Mouse (Mus musculus): ENCODE results near the gene Klf7. TPM values are rescaled to one million over a fixed set of nuclear protein-coding genes. Genes with fewer than 3 reads are reported as not detected.

The Klf7 gene
- polyA plus RNA-seq, 1 experiment from 2014 or later = 33.1 TPM

- Histone ChIP-seq H3K36me3 (ENCODE audit: control insufficient read depth, insufficient read depth, low read length) (peaks cover 4% of the 10 kb centered on the region; the same call in 1 of the 2 replicates), H3K4me1 (replicated peaks; ENCODE audit: control insufficient read depth, insufficient read depth, low read length) (peaks cover 11% of the 10 kb centered on the region), H3K4me2 (ENCODE audit: low read length) (0 out of 2 replicates have a peak overlapping the region, but pooled peaks have one; percentile 12), H3K27me3 (replicated peaks; ENCODE audit: control insufficient read depth, insufficient read depth, low read length) (no peaks in the 10 kb centered on the region), H3K4me3 (ENCODE audit: low read depth, low read length) (no peak overlapping the region), H3K27ac (ENCODE audit: low read depth) (peak overlapping the region; percentile 19; the same call in 1 of the 2 replicates), H3K9ac (ENCODE audit: low read length) (no peak overlapping the region), H3K9me3 (ENCODE audit: control insufficient read depth, low read length) (no peaks in the 10 kb centered on the region)
- no peak for DNase-seq (ENCODE audit: low spot score)
- whole genome bisulfite sequencing = 55% methylated on average over 6 of the region's 6 CpGs
- ATAC-seq (replicated peaks; ENCODE audit: low FRiP score, low TSS enrichment, low read depth) = peak; percentile 64; the same call in 1 of the 2 replicates
These were observed 24.3 kb downstream of the Klf7 start for GRCm38 (mm10) chr1:64097640-64098287.

- peaks cover 4% of the 10 kb centered on the region; the same call in 1 of the 2 replicates for H3K36me3 ChIP-seq (ENCODE audit: control insufficient read depth, insufficient read depth, low read length)
- H3K27ac ChIP-seq (ENCODE audit: low read depth) = no peak overlapping the region
- ATAC-seq (replicated peaks; ENCODE audit: low FRiP score, low TSS enrichment, low read depth) = no peak
- no peak overlapping the region for H3K4me2 ChIP-seq (ENCODE audit: low read length)
- H3K9ac ChIP-seq (ENCODE audit: low read length) = no peak overlapping the region
- no peaks in the 10 kb centered on the region for H3K27me3 ChIP-seq (replicated peaks; ENCODE audit: control insufficient read depth, insufficient read depth, low read length)
- H3K4me3 ChIP-seq (ENCODE audit: low read depth, low read length) = no peak overlapping the region
- DNase-seq (ENCODE audit: low spot score) = no peak
- WGBS = 81% methylated on average over 5 of the region's 5 CpGs
- peaks cover 14% of the 10 kb centered on the region for H3K4me1 ChIP-seq (replicated peaks; ENCODE audit: control insufficient read depth, insufficient read depth, low read length)
- no peaks in the 10 kb centered on the region for H3K9me3 ChIP-seq (ENCODE audit: control insufficient read depth, low read length)
These were observed 29.1 kb downstream of the Klf7 start for GRCm38 (mm10) chr1:64093018-64093417.

- Histone ChIP-seq H3K27me3 (replicated peaks; ENCODE audit: control insufficient read depth, insufficient read depth, low read length) (no peaks in the 10 kb centered on the region), H3K27ac (ENCODE audit: low read depth) (no peak overlapping the region), H3K4me3 (ENCODE audit: low read depth, low read length) (no peak overlapping the region), H3K4me2 (ENCODE audit: low read length) (no peak overlapping the region), H3K36me3 (ENCODE audit: control insufficient read depth, insufficient read depth, low read length) (peaks cover 4% of the 10 kb centered on the region; the same call in 1 of the 2 replicates), H3K9ac (ENCODE audit: low read length) (no peak overlapping the region), H3K9me3 (ENCODE audit: control insufficient read depth, low read length) (no peaks in the 10 kb centered on the region), H3K4me1 (replicated peaks; ENCODE audit: control insufficient read depth, insufficient read depth, low read length) (peaks cover 12% of the 10 kb centered on the region; the same call in 1 of the 2 replicates)
- DNase-seq (ENCODE audit: low spot score) (no peak), ATAC-seq (replicated peaks; ENCODE audit: low FRiP score, low TSS enrichment, low read depth) (no peak)
- 85% methylated on average over 9 of the region's 9 CpGs for WGBS
These were observed 30.5 kb downstream of the Klf7 start for GRCm38 (mm10) chr1:64091591-64091990.

- H3K27me3 ChIP-seq (replicated peaks; ENCODE audit: control insufficient read depth, insufficient read depth, low read length) = no peaks in the 10 kb centered on the region
- H3K9me3 ChIP-seq (ENCODE audit: control insufficient read depth, low read length) = no peaks in the 10 kb centered on the region
- H3K9ac ChIP-seq (ENCODE audit: low read length) = no peak overlapping the region
- H3K4me2 ChIP-seq (ENCODE audit: low read length) = no peak overlapping the region
- ATAC-seq (replicated peaks; ENCODE audit: low FRiP score, low TSS enrichment, low read depth) = no peak
- no peak for DNase-seq (ENCODE audit: low spot score)
- WGBS = 86% methylated on average over 5 of the region's 5 CpGs
- H3K4me3 ChIP-seq (ENCODE audit: low read depth, low read length) = no peak overlapping the region
- H3K4me1 ChIP-seq (replicated peaks; ENCODE audit: control insufficient read depth, insufficient read depth, low read length) = peaks cover 11% of the 10 kb centered on the region; the same call in 1 of the 2 replicates
- H3K36me3 ChIP-seq (ENCODE audit: control insufficient read depth, insufficient read depth, low read length) = peaks cover 4% of the 10 kb centered on the region; the same call in 1 of the 2 replicates
- no peak overlapping the region for H3K27ac ChIP-seq (ENCODE audit: low read depth)
These were observed 31.5 kb downstream of the Klf7 start for GRCm38 (mm10) chr1:64090566-64090965.

- peaks cover 4% of the 10 kb centered on the region; the same call in 1 of the 2 replicates for H3K36me3 ChIP-seq (ENCODE audit: control insufficient read depth, insufficient read depth, low read length)
- H3K9ac ChIP-seq (ENCODE audit: low read length) = no peak overlapping the region
- H3K9me3 ChIP-seq (ENCODE audit: control insufficient read depth, low read length) = no peaks in the 10 kb centered on the region
- no peaks in the 10 kb centered on the region for H3K27me3 ChIP-seq (replicated peaks; ENCODE audit: control insufficient read depth, insufficient read depth, low read length)
- H3K4me3 ChIP-seq (ENCODE audit: low read depth, low read length) = no peak overlapping the region
- no peak overlapping the region for H3K27ac ChIP-seq (ENCODE audit: low read depth)
- H3K4me2 ChIP-seq (ENCODE audit: low read length) = no peak overlapping the region
- 70% methylated on average over 1 of the region's 1 CpGs for WGBS
- peaks cover 11% of the 10 kb centered on the region; the same call in 1 of the 2 replicates for H3K4me1 ChIP-seq (replicated peaks; ENCODE audit: control insufficient read depth, insufficient read depth, low read length)
- ATAC-seq (replicated peaks; ENCODE audit: low FRiP score, low TSS enrichment, low read depth) = no peak
- DNase-seq (ENCODE audit: low spot score) = no peak
These were observed 32.4 kb downstream of the Klf7 start for GRCm38 (mm10) chr1:64089691-64090090.

GRCm38 (mm10) chr1:64088604-64089320 lies 33.3 kb downstream of the Klf7 start:
- H3K27ac ChIP-seq (ENCODE audit: low read depth) = peak overlapping the region; percentile 43; the same call in 1 of the 2 replicates
- H3K27me3 ChIP-seq (replicated peaks; ENCODE audit: control insufficient read depth, insufficient read depth, low read length) = no peaks in the 10 kb centered on the region
- DNase-seq (ENCODE audit: low spot score) (no peak), ATAC-seq (replicated peaks; ENCODE audit: low FRiP score, low TSS enrichment, low read depth) (peak; percentile 33; the same call in 1 of the 2 replicates)
- H3K4me1 ChIP-seq (replicated peaks; ENCODE audit: control insufficient read depth, insufficient read depth, low read length) = peaks cover 11% of the 10 kb centered on the region; the same call in 1 of the 2 replicates
- H3K9ac ChIP-seq (ENCODE audit: low read length) = no peak overlapping the region
- peaks cover 4% of the 10 kb centered on the region; the same call in 1 of the 2 replicates for H3K36me3 ChIP-seq (ENCODE audit: control insufficient read depth, insufficient read depth, low read length)
- H3K4me2 ChIP-seq (ENCODE audit: low read length) = peak overlapping the region; percentile 33
- no peaks in the 10 kb centered on the region for H3K9me3 ChIP-seq (ENCODE audit: control insufficient read depth, low read length)
- WGBS = 57% methylated on average over 12 of the region's 12 CpGs
- H3K4me3 ChIP-seq (ENCODE audit: low read depth, low read length) = no peak overlapping the region

GRCm38 (mm10) chr1:64087657-64088603 lies 34.2 kb downstream of the Klf7 start:
- Histone ChIP-seq H3K9ac (ENCODE audit: low read length) (no peak overlapping the region), H3K4me1 (replicated peaks; ENCODE audit: control insufficient read depth, insufficient read depth, low read length) (peaks cover 11% of the 10 kb centered on the region; the same call in 1 of the 2 replicates), H3K4me2 (ENCODE audit: low read length) (peak overlapping the region; percentile 33), H3K27me3 (replicated peaks; ENCODE audit: control insufficient read depth, insufficient read depth, low read length) (no peaks in the 10 kb centered on the region), H3K36me3 (ENCODE audit: control insufficient read depth, insufficient read depth, low read length) (peaks cover under 1% of the 10 kb centered on the region; the same call in 1 of the 2 replicates), H3K27ac (ENCODE audit: low read depth) (peak overlapping the region; percentile 43; the same call in 1 of the 2 replicates), H3K9me3 (ENCODE audit: control insufficient read depth, low read length) (no peaks in the 10 kb centered on the region), H3K4me3 (ENCODE audit: low read depth, low read length) (no peak overlapping the region)
- WGBS = 19% methylated on average over 17 of the region's 17 CpGs
- ATAC-seq (replicated peaks; ENCODE audit: low FRiP score, low TSS enrichment, low read depth) (peak; percentile 87), DNase-seq (ENCODE audit: low spot score) (peak; percentile 59)

GRCm38 (mm10) chr1:64085875-64086274 lies 36.2 kb downstream of the Klf7 start:
- H3K4me1 ChIP-seq (replicated peaks; ENCODE audit: control insufficient read depth, insufficient read depth, low read length) = peaks cover 11% of the 10 kb centered on the region; the same call in 1 of the 2 replicates
- H3K27me3 ChIP-seq (replicated peaks; ENCODE audit: control insufficient read depth, insufficient read depth, low read length) = no peaks in the 10 kb centered on the region
- no peak overlapping the region for H3K9ac ChIP-seq (ENCODE audit: low read length)
- H3K4me2 ChIP-seq (ENCODE audit: low read length) = no peak overlapping the region
- H3K4me3 ChIP-seq (ENCODE audit: low read depth, low read length) = no peak overlapping the region
- H3K36me3 ChIP-seq (ENCODE audit: control insufficient read depth, insufficient read depth, low read length) = no peaks in the 10 kb centered on the region
- ATAC-seq (replicated peaks; ENCODE audit: low FRiP score, low TSS enrichment, low read depth) (no peak), DNase-seq (ENCODE audit: low spot score) (no peak)
- no peak overlapping the region for H3K27ac ChIP-seq (ENCODE audit: low read depth)
- H3K9me3 ChIP-seq (ENCODE audit: control insufficient read depth, low read length) = no peaks in the 10 kb centered on the region
- 94% methylated on average over 4 of the region's 4 CpGs for WGBS
